Mouse (Mus musculus): ENCODE results near the gene Polr2b. TPM values are rescaled to one million over a fixed set of nuclear protein-coding genes. Genes with fewer than 3 reads are reported as not detected.

Gene Polr2b
- polyA plus RNA-seq, 1 experiment from 2014 or later = 65.1 TPM

DNA sequence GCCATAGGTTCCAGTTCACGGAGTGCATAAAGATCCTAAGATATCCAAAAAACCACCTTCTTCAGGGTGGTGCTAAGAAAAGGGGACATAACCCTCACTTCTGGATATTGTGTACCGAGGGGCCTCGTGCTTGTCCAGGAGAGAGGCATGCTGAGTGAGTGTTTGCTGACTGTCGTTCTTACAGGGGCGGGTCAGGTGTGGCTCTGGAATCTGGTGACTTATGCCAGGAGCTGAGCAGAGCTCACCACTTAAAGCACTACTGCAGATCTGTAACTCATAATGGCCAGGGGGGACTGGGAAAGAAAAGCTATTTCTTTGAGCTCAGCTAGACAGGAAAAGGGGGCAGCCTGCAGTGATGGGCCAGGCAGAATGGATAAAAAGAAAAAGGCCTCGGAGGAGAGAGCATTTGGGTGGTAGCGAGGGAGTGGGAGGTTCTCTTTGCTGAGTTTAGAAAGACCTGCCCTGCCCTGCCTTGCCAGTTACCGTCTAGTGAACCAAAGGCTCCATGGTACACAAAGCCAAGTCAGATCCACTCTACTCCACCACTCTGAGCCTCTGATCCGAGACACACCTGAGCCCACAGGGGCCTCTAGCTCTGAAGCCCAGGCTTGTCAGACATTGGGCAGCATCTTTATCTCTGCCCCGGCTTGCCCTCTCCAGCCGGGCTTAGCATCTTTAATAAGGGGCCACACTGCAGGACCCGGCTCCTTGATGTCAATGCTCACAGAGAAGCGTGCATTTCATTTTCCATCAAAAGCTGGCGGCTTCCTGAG is 88.5 kb downstream of the Polr2b start:
- Histone ChIP-seq H3K36me3 (no peaks in the 10 kb centered on the region), H3K9me3 (no peaks in the 10 kb centered on the region), H3K4me3 (no peak overlapping the region), H3K9ac (no peak overlapping the region), H3K4me2 (peak overlapping the region; percentile 17; the same call in 1 of the 2 replicates), H3K4me1 (peaks cover 53% of the 10 kb centered on the region), H3K27ac (peak overlapping the region; percentile 81), H3K27me3 (no peaks in the 10 kb centered on the region)
- peak; percentile 81 for ATAC-seq (ENCODE audit: borderline replicate concordance, extremely low read depth, low FRiP score, low TSS enrichment)
- 62% methylated on average over 14 of the region's 14 CpGs for WGBS

Small RNA genes within 50 kb of the gene (microRNA-seq; reads per million reads assigned to microRNA genes)
- gene Mir5098 = not detected

Other genes starting within 250 kb of the Polr2b start
- gene Hopx, start 195.0 kb upstream of the Polr2b start, polyA plus RNA-seq (2015; fragmentation: Nextera tagmentation; extraction: Ambion mirVana) = 6.4 and 7.9 TPM in 2 replicates
- 1.6 and 2.2 TPM in 2 replicates for gene Spink2, start 98.7 kb upstream of the Polr2b start, polyA plus RNA-seq (2015; fragmentation: Nextera tagmentation; extraction: Ambion mirVana)
- gene Rest, start 44.7 kb upstream of the Polr2b start, polyA plus RNA-seq (2015; fragmentation: Nextera tagmentation; extraction: Ambion mirVana) = 33.5 and 34.2 TPM in 2 replicates
- gene Noa1, start 63 bp upstream of the Polr2b start, polyA plus RNA-seq (2015; fragmentation: Nextera tagmentation; extraction: Ambion mirVana) = 28.4 and 29.4 TPM in 2 replicates
- 77.7 and 88.4 TPM in 2 replicates for gene Igfbp7, start 97.9 kb downstream of the Polr2b start, polyA plus RNA-seq (2015; fragmentation: Nextera tagmentation; extraction: Ambion mirVana)

Data from lung, embryonic 15.5 days (tissue).